Comparison of ENCODE assay signal across 14 mouse cellular contexts in genomic region chr5:73704263-73704662, GRCm38 (mm10). TPM values are rescaled to one million over a fixed set of nuclear protein-coding genes. Genes with fewer than 3 reads are reported as not detected.
DNase-seq lines count a peak whose midpoint lies in the region; ATAC-seq and TF ChIP-seq lines count a peak whose summit lies in the region.
"Had no signal": no experiment of that assay in that cellular context is flagged by ENCODE, and none has a peak within 500 bp of the region (broad histone marks: within the 10 kb centered on the region; RNA-seq: fewer than 3 reads in every experiment).

No protein-coding gene starts in this region.

- peaks cover 6% of the 10 kb centered on the region; the same call in 1 of the 2 replicates for H3K4me1 ChIP-seq in heart, embryonic 16.5 days (ENCODE audit: control insufficient read depth, insufficient read depth, low read length)
- no peaks in the 10 kb centered on the region for H3K4me1 ChIP-seq in liver, postnatal 0 days (ENCODE audit: insufficient read depth)
- H3K4me1 ChIP-seq in limb, embryonic 12.5 days (replicated peaks) = peaks cover 45% of the 10 kb centered on the region

- 0 out of 2 replicates have a peak overlapping the region, but pooled peaks have one; percentile 6 for H3K4me2 ChIP-seq in heart, embryonic 16.5 days (ENCODE audit: low read depth, low read length)
- no peak overlapping the region for H3K4me2 ChIP-seq in liver, postnatal 0 days (ENCODE audit: low read depth, low read length)
- H3K4me2 ChIP-seq in limb, embryonic 12.5 days = no peak overlapping the region

- no peaks in the 10 kb centered on the region for H3K27me3 ChIP-seq in heart, embryonic 16.5 days (ENCODE audit: control insufficient read depth, insufficient read depth, low read length)
- H3K27me3 ChIP-seq in liver, postnatal 0 days (ENCODE audit: insufficient read depth, low read length) = no peaks in the 10 kb centered on the region
- no peaks in the 10 kb centered on the region for H3K27me3 ChIP-seq in limb, embryonic 12.5 days

- 35% methylated on average over 14 of the region's 14 CpGs for WGBS in heart, embryonic 16.5 days
- 37% methylated on average over 14 of the region's 14 CpGs for WGBS in liver, postnatal 0 days (ENCODE audit: insufficient replicate concordance)
- 42% methylated on average over 14 of the region's 14 CpGs for WGBS in limb, embryonic 12.5 days

- no peak overlapping the region for H3K27ac ChIP-seq in heart, embryonic 16.5 days (ENCODE audit: low read length)
- H3K27ac ChIP-seq in liver, postnatal 0 days (ENCODE audit: low read depth) = no peak overlapping the region
- H3K27ac ChIP-seq in limb, embryonic 12.5 days = peak overlapping the region; percentile 67; the same call in 1 of the 2 replicates

- 0 out of 2 replicates have a peak, but pooled peaks have one; percentile 16 for TF ChIP-seq CTCF in liver, postnatal 0 days (IDR thresholded peaks at IDR 0.05; ENCODE audit: low read depth)

- no peaks in the 10 kb centered on the region for H3K36me3 ChIP-seq in heart, embryonic 16.5 days (ENCODE audit: control insufficient read depth, insufficient read depth)
- no peaks in the 10 kb centered on the region for H3K36me3 ChIP-seq in liver, postnatal 0 days (replicated peaks; ENCODE audit: insufficient read depth, low read length)
- H3K36me3 ChIP-seq in limb, embryonic 12.5 days = no peaks in the 10 kb centered on the region

- no peak for TF ChIP-seq EP300 in liver, postnatal 0 days (IDR thresholded peaks at IDR 0.05; ENCODE audit: low read depth)

- no peak overlapping the region for H3K4me3 ChIP-seq in heart, embryonic 16.5 days (ENCODE audit: low read length)
- H3K4me3 ChIP-seq in liver, postnatal 0 days (ENCODE audit: low read depth, low read length) = no peak overlapping the region
- H3K4me3 ChIP-seq in limb, embryonic 12.5 days (replicated peaks) = no peak overlapping the region
- H3K4me3 ChIP-seq: erythroblast, embryonic 14.5 days had no signal

- intact Hi-C loops in heart, postnatal 10 days (cut with DNase I) = no loop called here

- no peak for ATAC-seq in heart, embryonic 16.5 days (replicated peaks; ENCODE audit: extremely low read depth, insufficient read depth, low FRiP score)
- no peak for ATAC-seq in liver, postnatal 0 days
- no peak for ATAC-seq in limb, embryonic 12.5 days (ENCODE audit: insufficient number of reproducible peaks, insufficient read depth, low FRiP score, low TSS enrichment, low read depth)

- H3K9me3 ChIP-seq in heart, embryonic 16.5 days (replicated peaks; ENCODE audit: control insufficient read depth, low read length) = no peaks in the 10 kb centered on the region
- no peaks in the 10 kb centered on the region for H3K9me3 ChIP-seq in liver, postnatal 0 days (ENCODE audit: low read length)
- no peaks in the 10 kb centered on the region for H3K9me3 ChIP-seq in limb, embryonic 12.5 days

- H3K9ac ChIP-seq in heart, embryonic 16.5 days (ENCODE audit: low read length) = no peak overlapping the region
- no peak overlapping the region for H3K9ac ChIP-seq in liver, postnatal 0 days (replicated peaks)
- H3K9ac ChIP-seq in limb, embryonic 12.5 days (replicated peaks) = no peak overlapping the region

- DNase-seq in heart, postnatal 10 days = no peak
- DNase-seq in liver, postnatal 0 days = no peak
- no peak for DNase-seq in liver
- DNase-seq in R1 (ENCODE audit: low read depth, low spot score) = peak; percentile 45
- no peak for DNase-seq in spleen, adult 18-20 months
- DNase-seq: cerebellum, postnatal 36 days; layer of hippocampus, adult 9-11 months; right cerebral cortex, postnatal 14 days; thymus, postnatal 4 days had no signal

RNA-seq across cellular contexts. Expression of gene Spata18, which starts 53.1 kb away (rescaled TPM):
- polyA plus RNA-seq in heart, embryonic 16.5 days (2015; fragmentation: Nextera tagmentation; extraction: Ambion mirVana) = 1.4 and 1.5 TPM in 2 replicates
- total RNA-seq in heart, postnatal 10 days (2021) = 1 to 10 TPM; 1.8 TPM
- polyA plus RNA-seq in liver, postnatal 0 days (2015; fragmentation: Nextera tagmentation; extraction: Ambion mirVana) = not detected in 2 replicates
- polyA plus RNA-seq in limb, embryonic 12.5 days (2016; fragmentation: Nextera tagmentation; extraction: Ambion mirVana) = 1.9 and 2.0 TPM in 2 replicates
- total RNA-seq: ES-E14 had no signal
- polyA plus RNA-seq: erythroblast, embryonic 14.5 days; frontal cortex, adult 2 months had no signal

RNA-seq across cellular contexts. Expression of gene Sgcb, which starts 56.7 kb away (rescaled TPM):
- polyA plus RNA-seq in heart, embryonic 16.5 days (2015; fragmentation: Nextera tagmentation; extraction: Ambion mirVana) = 39.5 and 42.7 TPM in 2 replicates
- total RNA-seq in heart, postnatal 10 days (2021) = 10 to 100 TPM; 75.1 TPM
- polyA plus RNA-seq in liver, postnatal 0 days (2015; fragmentation: Nextera tagmentation; extraction: Ambion mirVana) = 2.1 and 2.3 TPM in 2 replicates
- polyA plus RNA-seq in limb, embryonic 12.5 days (2016; fragmentation: Nextera tagmentation; extraction: Ambion mirVana) = 35.1 and 38.2 TPM in 2 replicates
- polyA plus RNA-seq: erythroblast, embryonic 14.5 days had no signal

Comparison
In these comparisons a context has a peak if more than half of its experiments do, and no peak if none do; other contexts are left out.
1. RNA of gene Sgcb, which starts 56.7 kb away (polyA plus RNA-seq): 39.5 to 42.7 TPM in heart, embryonic 16.5 days and 35.1 to 38.2 TPM in limb, embryonic 12.5 days; 2.1 to 2.3 TPM in liver, postnatal 0 days; every median in the first group is over 10 times any median in the second.